In genomic region chr3:138495166-138496145, GRCm38 (mm10) we compare ENCODE assay signal across 12 mouse cellular contexts. TPM values are rescaled to one million over a fixed set of nuclear protein-coding genes. Genes with fewer than 3 reads are reported as not detected.
DNase-seq lines count a peak whose midpoint lies in the region; ATAC-seq and TF ChIP-seq lines count a peak whose summit lies in the region.
"Had no signal": no experiment of that assay in that cellular context is flagged by ENCODE, and none has a peak within 500 bp of the region (broad histone marks: within the 10 kb centered on the region; RNA-seq: fewer than 3 reads in every experiment).

No protein-coding gene starts in this region.

- WGBS in liver, embryonic 11.5 days, result 59% methylated on average over 11 of the region's 11 CpGs
- WGBS in stomach, postnatal 0 days, result 73% methylated on average over 11 of the region's 11 CpGs
- WGBS in forebrain, postnatal 0 days, result 84% methylated on average over 11 of the region's 11 CpGs
- 80% methylated on average over 11 of the region's 11 CpGs for WGBS in intestine, embryonic 16.5 days
- WGBS in forebrain, embryonic 11.5 days, result 90% methylated on average over 11 of the region's 11 CpGs

- peaks cover 5% of the 10 kb centered on the region for H3K4me1 ChIP-seq in liver, embryonic 11.5 days (replicated peaks; ENCODE audit: control insufficient read depth, insufficient read depth, low read length)
- H3K4me1 ChIP-seq in stomach, postnatal 0 days (replicated peaks; ENCODE audit: control insufficient read depth, insufficient read depth), result no peaks in the 10 kb centered on the region
- no peaks in the 10 kb centered on the region for H3K4me1 ChIP-seq in forebrain, postnatal 0 days (ENCODE audit: insufficient read depth)
- H3K4me1 ChIP-seq in intestine, embryonic 16.5 days (ENCODE audit: control insufficient read depth, insufficient read depth, low read length), result no peaks in the 10 kb centered on the region
- H3K4me1 ChIP-seq in forebrain, embryonic 11.5 days (replicated peaks; ENCODE audit: control insufficient read depth, insufficient read depth, low read length), result peaks cover 5% of the 10 kb centered on the region; the same call in 1 of the 2 replicates

- no peaks in the 10 kb centered on the region for H3K9me3 ChIP-seq in liver, embryonic 11.5 days (ENCODE audit: control insufficient read depth, low read length)
- H3K9me3 ChIP-seq in stomach, postnatal 0 days (ENCODE audit: control insufficient read depth, low read length), result no peaks in the 10 kb centered on the region
- no peaks in the 10 kb centered on the region for H3K9me3 ChIP-seq in forebrain, postnatal 0 days (ENCODE audit: low read length)
- H3K9me3 ChIP-seq in intestine, embryonic 16.5 days (ENCODE audit: control insufficient read depth, low read length), result no peaks in the 10 kb centered on the region
- no peaks in the 10 kb centered on the region for H3K9me3 ChIP-seq in forebrain, embryonic 11.5 days (ENCODE audit: control insufficient read depth, low read length)

- no peaks in the 10 kb centered on the region for H3K27me3 ChIP-seq in liver, embryonic 11.5 days (replicated peaks; ENCODE audit: control insufficient read depth, insufficient read depth, low read length)
- no peaks in the 10 kb centered on the region for H3K27me3 ChIP-seq in stomach, postnatal 0 days (ENCODE audit: control insufficient read depth, insufficient read depth, low read length)
- H3K27me3 ChIP-seq in forebrain, postnatal 0 days (ENCODE audit: insufficient read depth, low read length), result no peaks in the 10 kb centered on the region
- H3K27me3 ChIP-seq in intestine, embryonic 16.5 days (replicated peaks; ENCODE audit: control insufficient read depth, insufficient read depth, low read length), result no peaks in the 10 kb centered on the region
- no peaks in the 10 kb centered on the region for H3K27me3 ChIP-seq in forebrain, embryonic 11.5 days (ENCODE audit: control insufficient read depth, insufficient read depth, low read length)

- no peaks in the 10 kb centered on the region for H3K36me3 ChIP-seq in liver, embryonic 11.5 days (ENCODE audit: control insufficient read depth, insufficient read depth, low read length)
- H3K36me3 ChIP-seq in stomach, postnatal 0 days (ENCODE audit: control insufficient read depth, insufficient read depth, low read length), result no peaks in the 10 kb centered on the region
- H3K36me3 ChIP-seq in forebrain, postnatal 0 days (ENCODE audit: insufficient read depth), result no peaks in the 10 kb centered on the region
- no peaks in the 10 kb centered on the region for H3K36me3 ChIP-seq in intestine, embryonic 16.5 days (ENCODE audit: control insufficient read depth, insufficient read depth, low read length)
- H3K36me3 ChIP-seq in forebrain, embryonic 11.5 days (ENCODE audit: control insufficient read depth, insufficient read depth, low read length), result no peaks in the 10 kb centered on the region

- peak overlapping the region; percentile 35; the same call in 1 of the 2 replicates for H3K4me2 ChIP-seq in liver, embryonic 11.5 days
- no peak overlapping the region for H3K4me2 ChIP-seq in stomach, postnatal 0 days (replicated peaks; ENCODE audit: low read depth)
- no peak overlapping the region for H3K4me2 ChIP-seq in forebrain, postnatal 0 days (ENCODE audit: low read depth)
- no peak overlapping the region for H3K4me2 ChIP-seq in intestine, embryonic 16.5 days (ENCODE audit: low read depth, low read length)
- no peak overlapping the region for H3K4me2 ChIP-seq in forebrain, embryonic 11.5 days (ENCODE audit: low read depth, low read length, severe bottlenecking)

- no peak for TF ChIP-seq CTCF in stomach, postnatal 0 days (IDR thresholded peaks at IDR 0.05; ENCODE audit: low read depth)
- TF ChIP-seq CTCF in forebrain, postnatal 0 days (IDR thresholded peaks at IDR 0.05; ENCODE audit: low read depth), result no peak

- peak; percentile 10 for DNase-seq in lung, postnatal 36 days
- DNase-seq in lung, postnatal 25 days (ENCODE audit: low spot score), result no peak
- DNase-seq in brain, adult 2 months (ENCODE audit: low read depth, low spot score), result peak; percentile 84
- no peak for DNase-seq in liver, embryonic 11.5 days (ENCODE audit: low spot score)
- DNase-seq in stomach, postnatal 0 days (ENCODE audit: low spot score), result no peak
- no peak for DNase-seq in forebrain, postnatal 0 days
- no peak for DNase-seq in forebrain, embryonic 11.5 days (ENCODE audit: low spot score)
- DNase-seq: kidney, postnatal 10 days; layer of hippocampus, postnatal 36 days; lung, adult 18-20 months had no signal

- no peak overlapping the region for H3K4me3 ChIP-seq in liver, embryonic 11.5 days (ENCODE audit: low read depth, low read length)
- no peak overlapping the region for H3K4me3 ChIP-seq in stomach, postnatal 0 days (ENCODE audit: low read depth, low read length)
- no peak overlapping the region for H3K4me3 ChIP-seq in forebrain, postnatal 0 days (ENCODE audit: low read depth, low read length)
- no peak overlapping the region for H3K4me3 ChIP-seq in intestine, embryonic 16.5 days (ENCODE audit: low read length)
- H3K4me3 ChIP-seq in forebrain, embryonic 11.5 days (ENCODE audit: low read depth, low read length), result no peak overlapping the region

- H3K9ac ChIP-seq in liver, embryonic 11.5 days (ENCODE audit: low read depth, low read length), result no peak overlapping the region
- H3K9ac ChIP-seq in stomach, postnatal 0 days (ENCODE audit: low read length), result no peak overlapping the region
- no peak overlapping the region for H3K9ac ChIP-seq in forebrain, postnatal 0 days
- H3K9ac ChIP-seq in intestine, embryonic 16.5 days (ENCODE audit: low read depth, low read length), result no peak overlapping the region
- H3K9ac ChIP-seq in forebrain, embryonic 11.5 days (ENCODE audit: low read length), result no peak overlapping the region

- no peak for TF ChIP-seq EP300 in stomach, postnatal 0 days (optimal IDR thresholded peaks at IDR 0.05)

- peak; percentile 68 for ATAC-seq in liver, embryonic 11.5 days (replicated peaks; ENCODE audit: low FRiP score)
- ATAC-seq in stomach, postnatal 0 days (ENCODE audit: low FRiP score, low TSS enrichment), result peak; percentile 59; the same call in 1 of the 2 replicates
- ATAC-seq in forebrain, postnatal 0 days, result no peak
- no peak for ATAC-seq in intestine, embryonic 16.5 days
- no peak for ATAC-seq in forebrain, embryonic 11.5 days (replicated peaks; ENCODE audit: low FRiP score)
- ATAC-seq: activated CD4-positive, CD25-positive, alpha-beta regulatory T cell, adult 4 months had no signal

- H3K27ac ChIP-seq in liver, embryonic 11.5 days (ENCODE audit: low read depth, low read length), result no peak overlapping the region
- no peak overlapping the region for H3K27ac ChIP-seq in stomach, postnatal 0 days (replicated peaks)
- no peak overlapping the region for H3K27ac ChIP-seq in forebrain, postnatal 0 days (ENCODE audit: low read depth, low read length)
- H3K27ac ChIP-seq in intestine, embryonic 16.5 days (ENCODE audit: low read length), result no peak overlapping the region
- H3K27ac ChIP-seq in forebrain, embryonic 11.5 days (ENCODE audit: low read depth, low read length), result no peak overlapping the region

RNA-seq across cellular contexts. Expression of gene Metap1, which starts 6.1 kb away (rescaled TPM):
- 51.8 and 54.1 TPM in 2 replicates for polyA plus RNA-seq in liver, embryonic 11.5 days (2014; fragmentation: Nextera tagmentation; extraction: Ambion mirVana)
- polyA plus RNA-seq in stomach, postnatal 0 days (2015; fragmentation: Nextera tagmentation; extraction: Ambion mirVana), result 33.9 and 34.1 TPM in 2 replicates
- total RNA-seq in forebrain, postnatal 0 days (2014; rRNA removed), result 61.8 and 66.9 TPM in 2 replicates
- polyA plus RNA-seq in forebrain, postnatal 0 days (2015; fragmentation: Nextera tagmentation; extraction: Ambion mirVana), result 43.0 and 50.2 TPM in 2 replicates
- 48.0 and 49.7 TPM in 2 replicates for polyA plus RNA-seq in intestine, embryonic 16.5 days (2015; fragmentation: Nextera tagmentation; extraction: Ambion mirVana)
- 47.9 and 51.0 TPM in 2 replicates for polyA plus RNA-seq in forebrain, embryonic 11.5 days (2014; fragmentation: Nextera tagmentation; extraction: Ambion mirVana)

RNA-seq across cellular contexts. Expression of gene Eif4e, which starts 30.5 kb away (rescaled TPM):
- 442 and 454 TPM in 2 replicates for polyA plus RNA-seq in liver, embryonic 11.5 days (2014; fragmentation: Nextera tagmentation; extraction: Ambion mirVana)
- polyA plus RNA-seq in stomach, postnatal 0 days (2015; fragmentation: Nextera tagmentation; extraction: Ambion mirVana), result 157 and 162 TPM in 2 replicates
- total RNA-seq in forebrain, postnatal 0 days (2014; rRNA removed), result 115 and 121 TPM in 2 replicates
- polyA plus RNA-seq in forebrain, postnatal 0 days (2015; fragmentation: Nextera tagmentation; extraction: Ambion mirVana), result 322 and 355 TPM in 2 replicates
- polyA plus RNA-seq in intestine, embryonic 16.5 days (2015; fragmentation: Nextera tagmentation; extraction: Ambion mirVana), result 271 and 298 TPM in 2 replicates
- 483 and 500 TPM in 2 replicates for polyA plus RNA-seq in forebrain, embryonic 11.5 days (2014; fragmentation: Nextera tagmentation; extraction: Ambion mirVana)

RNA-seq across cellular contexts. Expression of gene Adh5, which starts 52.6 kb away (rescaled TPM):
- polyA plus RNA-seq in liver, embryonic 11.5 days (2014; fragmentation: Nextera tagmentation; extraction: Ambion mirVana), result 176 and 184 TPM in 2 replicates
- polyA plus RNA-seq in stomach, postnatal 0 days (2015; fragmentation: Nextera tagmentation; extraction: Ambion mirVana), result 99.8 and 104 TPM in 2 replicates
- total RNA-seq in forebrain, postnatal 0 days (2014; rRNA removed), result 150 and 168 TPM in 2 replicates
- polyA plus RNA-seq in forebrain, postnatal 0 days (2015; fragmentation: Nextera tagmentation; extraction: Ambion mirVana), result 230 and 273 TPM in 2 replicates
- polyA plus RNA-seq in intestine, embryonic 16.5 days (2015; fragmentation: Nextera tagmentation; extraction: Ambion mirVana), result 220 and 233 TPM in 2 replicates
- 263 and 266 TPM in 2 replicates for polyA plus RNA-seq in forebrain, embryonic 11.5 days (2014; fragmentation: Nextera tagmentation; extraction: Ambion mirVana)

Comparison
In these comparisons a context has a peak if more than half of its experiments do, and no peak if none do; other contexts are left out.
1. DNase-seq: peak in lung, postnatal 36 days (single experiment) and brain, adult 2 months (single experiment); none in lung, postnatal 25 days (single experiment), liver, embryonic 11.5 days (single experiment), stomach, postnatal 0 days (single experiment), forebrain, postnatal 0 days (single experiment) and forebrain, embryonic 11.5 days (single experiment).
2. ATAC-seq: peak in liver, embryonic 11.5 days (single experiment) and stomach, postnatal 0 days (single experiment); none in forebrain, postnatal 0 days (single experiment), intestine, embryonic 16.5 days (single experiment) and forebrain, embryonic 11.5 days (single experiment).